Mouse (Mus musculus) MEL (cell line): Measurements from ENCODE around the gene Foxo6.

Experiments
- CHD1 ChIP-seq: IDR thresholded peaks from 2 replicates; pipeline ENCODE4 v1.6.1; 2012; ENCODE audit warnings: low read depth, mild to moderate bottlenecking, inconsistent platforms, low read length, improper control_type of control experiment
- CTCF ChIP-seq, 3 experiments: IDR thresholded peaks in 2 of 3; conservative IDR thresholded peaks in 1 of 3; 2 replicates each; pipeline ENCODE4 v1.5.1; 2011 to 2012; ENCODE audit warnings: low read length in 3 of 3, low read depth in 2 of 3, mild to moderate bottlenecking in 2 of 3, improper control_type of control experiment in 1 of 3, inconsistent platforms in 1 of 3, mixed read lengths in 1 of 3, moderate library complexity in 1 of 3; ENCODE audit not compliant: control insufficient read depth in 1 of 3, insufficient read depth in 1 of 3, poor library complexity in 1 of 3, severe bottlenecking in 1 of 3
- GABPA ChIP-seq: IDR thresholded peaks from 2 replicates; pipeline ENCODE4 v1.6.1; 2012; ENCODE audit warnings: low read depth, mild to moderate bottlenecking, inconsistent platforms, low read length, improper control_type of control experiment, moderate library complexity
- HCFC1 ChIP-seq: IDR thresholded peaks from 2 replicates; pipeline ENCODE4 v1.6.1; 2012; ENCODE audit warnings: low read depth, mild to moderate bottlenecking, inconsistent platforms, low read length, improper control_type of control experiment, moderate library complexity
- JUND ChIP-seq: IDR thresholded peaks from 2 replicates; pipeline ENCODE4 v1.6.1; 2011; ENCODE audit warnings: low read depth, mild to moderate bottlenecking, improper control_type of control experiment, low read length
- NELFE ChIP-seq: IDR thresholded peaks from 2 replicates; pipeline ENCODE4 v1.6.1; 2011; ENCODE audit warnings: low read depth, low read length, improper control_type of control experiment
- POLR2A ChIP-seq, 2 experiments: IDR thresholded peaks; 2 replicates each; pipeline ENCODE4 v1.6.1; 2011 to 2012; ENCODE audit warnings: low read length in 2 of 2, mild to moderate bottlenecking in 2 of 2, control low read depth in 1 of 2, improper control_type of control experiment in 1 of 2, low read depth in 1 of 2, moderate library complexity in 1 of 2; ENCODE audit not compliant: control insufficient read depth in 1 of 2, insufficient read depth in 1 of 2, poor library complexity in 1 of 2
- POLR2AphosphoS2 ChIP-seq: IDR thresholded peaks from 2 replicates; pipeline ENCODE4 v1.6.1; 2011; ENCODE audit warnings: low read length, improper control_type of control experiment
- USF1 ChIP-seq: IDR thresholded peaks from 2 replicates; pipeline ENCODE4 v1.6.1; 2014; ENCODE audit warnings: low read depth, mild to moderate bottlenecking, inconsistent platforms, low read length, improper control_type of control experiment, moderate library complexity

DNA sequence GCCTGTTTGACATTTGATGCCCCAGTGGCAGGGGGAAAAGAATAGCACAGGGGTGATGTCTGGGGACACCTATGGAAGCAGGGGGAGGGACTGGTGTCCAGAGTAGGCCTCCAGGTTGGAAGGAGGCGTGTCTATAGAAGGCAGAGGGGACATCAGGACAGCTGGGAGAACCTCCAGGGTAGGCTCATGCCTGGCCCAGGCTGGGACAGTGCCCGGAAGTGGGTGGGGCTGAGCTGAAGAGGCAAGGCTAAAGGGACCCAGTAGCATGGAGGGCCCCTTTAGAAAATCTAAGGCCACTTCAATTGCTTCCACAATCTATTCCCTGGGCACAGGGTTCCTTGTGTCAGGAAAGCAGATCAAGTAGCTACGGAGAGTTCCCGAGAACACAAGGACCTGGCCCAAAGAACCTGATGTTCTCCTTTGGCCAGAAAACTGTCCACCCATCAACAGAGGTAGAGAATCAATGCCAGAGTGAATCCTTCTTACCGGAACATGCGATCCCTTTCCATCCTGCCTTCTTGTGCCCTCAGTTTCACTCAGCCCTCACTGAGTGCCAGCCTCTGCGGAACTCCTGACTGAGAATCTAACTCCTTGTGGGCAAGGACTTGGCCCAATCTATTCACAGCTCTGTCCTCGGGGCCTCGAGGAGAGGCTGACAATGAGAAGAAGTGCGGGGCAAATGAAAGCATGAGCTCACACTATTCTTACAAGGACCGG lies 4.1 kb upstream of the Foxo6 start:
- TF ChIP-seq USF1, result no peak
- no peak for TF ChIP-seq POLR2A (IDR thresholded peaks at IDR 0.05; ENCODE audit: control insufficient read depth in 1 of 2, insufficient read depth in 1 of 2, low read depth in 1 of 2, low read length in 2 of 2, poor library complexity in 1 of 2)
- TF ChIP-seq CTCF (IDR thresholded peaks at IDR 0.05 in 2 of 3, conservative IDR thresholded peaks at IDR 0.05 in 1 of 3; ENCODE audit: control insufficient read depth in 1 of 3, insufficient read depth in 1 of 3, low read depth in 2 of 3, low read length in 3 of 3, poor library complexity in 1 of 3, severe bottlenecking in 1 of 3), result no peak
- no peak for TF ChIP-seq GABPA
- no peak for TF ChIP-seq HCFC1
- no peak for TF ChIP-seq NELFE
- TF ChIP-seq POLR2AphosphoS2, result no peak
- no peak for TF ChIP-seq JUND
- no peak for TF ChIP-seq CHD1
